Mouse (Mus musculus): ENCODE results near the gene Ceacam3.
"Not testable (repeated sequence)": the region's sequence is repeated elsewhere in the genome, so short reads cannot be mapped to it uniquely, and the experiment has no call there.

Ceacam3 gene

GRCm38 (mm10) chr7:17149931-17150330 lies at the start of gene Ceacam3:
Ceacam3 (plus strand) TSS chr7:17150282.
- no peak for DNase-seq (ENCODE audit: extremely low spot score)

GRCm38 (mm10) chr7:17101631-17102030 lies 48.5 kb upstream of the Ceacam3 start:
- not testable (repeated sequence) for DNase-seq (ENCODE audit: extremely low spot score)

DNA sequence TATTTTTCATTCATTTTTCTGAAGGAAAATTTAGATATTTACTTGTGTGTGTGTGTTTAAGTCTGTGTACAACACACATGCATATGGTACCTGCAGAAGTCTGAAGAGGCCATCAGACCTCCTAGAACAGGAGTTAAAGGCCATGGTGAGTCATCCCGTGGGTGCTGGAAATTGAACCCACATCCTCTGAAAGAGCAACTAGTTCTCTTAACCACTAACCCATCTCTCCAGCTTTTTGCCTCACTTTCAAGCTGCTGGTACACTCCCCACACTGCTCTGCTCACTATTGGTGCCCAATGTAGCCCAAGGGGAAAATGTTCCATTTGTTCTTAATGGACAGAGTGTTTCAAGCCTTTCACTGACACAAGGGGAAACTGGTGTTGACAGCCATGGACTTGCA lies 14.8 kb upstream of the Ceacam3 start:
- DNase-seq (ENCODE audit: extremely low spot score) = no peak

GRCm38 (mm10) chr7:17155634-17156033 lies 5.6 kb downstream of the Ceacam3 start:
- peak; percentile 15 for DNase-seq (ENCODE audit: extremely low spot score)

- no peak for DNase-seq (ENCODE audit: extremely low spot score)
Measured at GRCm38 (mm10) chr7:17156885-17157677, 7.0 kb downstream of the Ceacam3 start.

GRCm38 (mm10) chr7:17159011-17159410 lies 8.9 kb downstream of the Ceacam3 start:
- no peak for DNase-seq (ENCODE audit: extremely low spot score)

GRCm38 (mm10) chr7:17171827-17172226 lies 21.7 kb downstream of the Ceacam3 start:
- no peak for DNase-seq (ENCODE audit: extremely low spot score)

- DNase-seq (ENCODE audit: extremely low spot score) = no peak
Measured at GRCm38 (mm10) chr7:17203177-17203576, 53.1 kb downstream of the Ceacam3 start, which contains the start of gene Psg29. Psg29 (plus strand) TSS chr7:17203477.

DNA sequence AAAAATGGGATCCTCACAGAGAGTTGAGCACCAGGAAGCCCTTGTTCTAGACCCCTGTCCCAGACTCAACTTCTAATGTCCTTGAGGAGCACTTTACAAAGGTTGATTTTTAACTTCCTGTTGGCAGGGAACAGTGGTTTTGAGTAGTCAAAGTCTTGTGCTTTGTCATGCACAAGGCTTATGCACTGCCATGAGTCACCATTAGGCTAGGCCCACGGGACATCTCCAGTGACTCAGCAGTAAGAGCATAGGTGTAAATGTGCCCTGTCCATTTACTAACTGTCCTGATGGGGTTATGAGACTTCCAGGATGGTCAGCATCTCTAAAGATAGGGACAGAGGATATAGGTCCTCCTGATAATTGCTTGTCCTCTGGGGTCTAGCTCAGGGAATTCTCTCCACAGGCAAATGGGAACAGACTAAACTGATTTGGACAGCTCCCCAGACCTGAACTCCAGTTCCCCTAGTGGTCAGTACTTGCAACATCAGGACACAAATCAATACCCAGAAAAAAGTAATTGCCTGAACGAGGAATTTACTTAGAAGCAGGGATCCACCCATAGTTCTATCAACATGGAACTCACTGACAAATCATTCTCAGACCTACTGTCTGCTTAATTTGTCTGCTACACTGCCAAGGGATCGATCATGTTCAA lies 55.6 kb downstream of the Ceacam3 start:
- no peak for DNase-seq (ENCODE audit: extremely low spot score)

Measured in embryo, embryonic 9.5 days (tissue).